Mouse (Mus musculus): ENCODE measurements around the gene Aatk.

Aatk gene

GRCm38 (mm10) chr11:119989115-119989564 is 57.8 kb downstream of the Aatk start:
- peak in 1 of 2 experiments; percentile 47 for DNase-seq (ENCODE audit: low spot score in 2 of 2)

GRCm38 (mm10) chr11:119988391-119988790 is 58.6 kb downstream of the Aatk start:
- DNase-seq (ENCODE audit: low spot score in 2 of 2), result no peak

GRCm38 (mm10) chr11:119987876-119988275 is 59.1 kb downstream of the Aatk start:
- DNase-seq (ENCODE audit: low spot score in 2 of 2), result no peak

- no peak for DNase-seq (ENCODE audit: low spot score in 2 of 2)
These were observed 60.1 kb downstream of the Aatk start for GRCm38 (mm10) chr11:119986751-119987425.

- no peak for DNase-seq (ENCODE audit: low spot score in 2 of 2)
These were observed 63.8 kb downstream of the Aatk start for GRCm38 (mm10) chr11:119983151-119983550.

- DNase-seq (ENCODE audit: low spot score in 2 of 2), result no peak
These were observed 64.7 kb downstream of the Aatk start for GRCm38 (mm10) chr11:119982236-119982635.

- DNase-seq (ENCODE audit: low spot score in 2 of 2), result no peak
These were observed 65.2 kb downstream of the Aatk start for GRCm38 (mm10) chr11:119981769-119982168.

GRCm38 (mm10) chr11:119979596-119980385 is 67.2 kb downstream of the Aatk start:
- no peak for DNase-seq (ENCODE audit: low spot score in 2 of 2)

GRCm38 (mm10) chr11:119978701-119979100 is 68.3 kb downstream of the Aatk start:
- no peak for DNase-seq (ENCODE audit: low spot score in 2 of 2)

GRCm38 (mm10) chr11:119975739-119976501 is 71.0 kb downstream of the Aatk start:
- no peak for DNase-seq (ENCODE audit: low spot score in 2 of 2)

GRCm38 (mm10) chr11:119973789-119974188 is 73.2 kb downstream of the Aatk start:
- no peak for DNase-seq (ENCODE audit: low spot score in 2 of 2)

GRCm38 (mm10) chr11:119970021-119970851 is 76.7 kb downstream of the Aatk start:
- DNase-seq (ENCODE audit: low spot score in 2 of 2), result no peak

- no peak for DNase-seq (ENCODE audit: low spot score in 2 of 2)
These were observed 79.1 kb downstream of the Aatk start for GRCm38 (mm10) chr11:119967892-119968291.

GRCm38 (mm10) chr11:119967401-119967800 is 79.6 kb downstream of the Aatk start:
- DNase-seq (ENCODE audit: low spot score in 2 of 2), result no peak

- DNase-seq (ENCODE audit: low spot score in 2 of 2), result no peak
These were observed 80.7 kb downstream of the Aatk start for GRCm38 (mm10) chr11:119966294-119966693.

GRCm38 (mm10) chr11:119965053-119965452 is 81.9 kb downstream of the Aatk start:
- DNase-seq (ENCODE audit: low spot score in 2 of 2), result no peak

- no peak for DNase-seq (ENCODE audit: low spot score in 2 of 2)
These were observed 85.5 kb downstream of the Aatk start for GRCm38 (mm10) chr11:119961511-119961910.

- no peak for DNase-seq (ENCODE audit: low spot score in 2 of 2)
These were observed 86.3 kb downstream of the Aatk start for GRCm38 (mm10) chr11:119960671-119961070.

GRCm38 (mm10) chr11:119959714-119960113 is 87.3 kb downstream of the Aatk start:
- no peak for DNase-seq (ENCODE audit: low spot score in 2 of 2)

GRCm38 (mm10) chr11:119958856-119959255 is 88.1 kb downstream of the Aatk start:
- no peak for DNase-seq (ENCODE audit: low spot score in 2 of 2)
